Mouse (Mus musculus): ENCODE results near the gene Tmc6.

Tmc6 gene

GRCm38 (mm10) chr11:117781199-117781821 is 688 bp downstream of the Tmc6 start:
- no peak for DNase-seq (ENCODE audit: low spot score)

GRCm38 (mm10) chr11:117780582-117781111 is 1.4 kb downstream of the Tmc6 start:
- DNase-seq (ENCODE audit: low spot score) = peak; percentile 87

- DNase-seq (ENCODE audit: low spot score) = no peak
Measured at GRCm38 (mm10) chr11:117780199-117780515, 1.8 kb downstream of the Tmc6 start.

- peak; percentile 79 for DNase-seq (ENCODE audit: low spot score)
Measured at GRCm38 (mm10) chr11:117779434-117780198, 2.4 kb downstream of the Tmc6 start.

- DNase-seq (ENCODE audit: low spot score) = peak; percentile 37
Measured at GRCm38 (mm10) chr11:117778851-117779433, 3.1 kb downstream of the Tmc6 start.

GRCm38 (mm10) chr11:117778031-117778430 is 4.0 kb downstream of the Tmc6 start:
- no peak for DNase-seq (ENCODE audit: low spot score)

- no peak for DNase-seq (ENCODE audit: low spot score)
Measured at GRCm38 (mm10) chr11:117777111-117777510, 4.9 kb downstream of the Tmc6 start.

- DNase-seq (ENCODE audit: low spot score) = no peak
Measured at GRCm38 (mm10) chr11:117776085-117776792, 5.8 kb downstream of the Tmc6 start.

GRCm38 (mm10) chr11:117775540-117775939 is 6.5 kb downstream of the Tmc6 start:
- no peak for DNase-seq (ENCODE audit: low spot score)

- no peak for DNase-seq (ENCODE audit: low spot score)
Measured at GRCm38 (mm10) chr11:117774925-117775324, 7.1 kb downstream of the Tmc6 start.

- no peak for DNase-seq (ENCODE audit: low spot score)
Measured at GRCm38 (mm10) chr11:117772352-117772751, 9.6 kb downstream of the Tmc6 start.

GRCm38 (mm10) chr11:117770407-117770806 is 11.6 kb downstream of the Tmc6 start:
- no peak for DNase-seq (ENCODE audit: low spot score)

GRCm38 (mm10) chr11:117769683-117770047 is 12.3 kb downstream of the Tmc6 start:
- DNase-seq (ENCODE audit: low spot score) = no peak

GRCm38 (mm10) chr11:117768725-117769682 is 13.0 kb downstream of the Tmc6 start:
- no peak for DNase-seq (ENCODE audit: low spot score)

- DNase-seq (ENCODE audit: low spot score) = no peak
Measured at GRCm38 (mm10) chr11:117766275-117766674, 15.7 kb downstream of the Tmc6 start.

GRCm38 (mm10) chr11:117765361-117765760 is 16.6 kb downstream of the Tmc6 start:
- no peak for DNase-seq (ENCODE audit: low spot score)

GRCm38 (mm10) chr11:117764319-117764718 is 17.7 kb downstream of the Tmc6 start:
- DNase-seq (ENCODE audit: low spot score) = no peak

GRCm38 (mm10) chr11:117762246-117762645 is 19.8 kb downstream of the Tmc6 start:
- no peak for DNase-seq (ENCODE audit: low spot score)

GRCm38 (mm10) chr11:117761801-117762200 is 20.2 kb downstream of the Tmc6 start:
- no peak for DNase-seq (ENCODE audit: low spot score)

GRCm38 (mm10) chr11:117760374-117761119 is 21.5 kb downstream of the Tmc6 start:
- peak; percentile 60 for DNase-seq (ENCODE audit: low spot score)

GRCm38 (mm10) chr11:117759267-117759666 is 22.7 kb downstream of the Tmc6 start:
- no peak for DNase-seq (ENCODE audit: low spot score)

Measured in yolk sac, embryonic 10.5 days (tissue).